Mouse (Mus musculus): ENCODE results near the gene Slc16a7. TPM values are rescaled to one million over a fixed set of nuclear protein-coding genes. Genes with fewer than 3 reads are reported as not detected.

Slc16a7 gene
- total and polyA plus RNA-seq, 2 experiments from 2014 or later: 9.1 to 19.6 TPM

GRCm38 (mm10) chr10:125213805-125214204, 175.5 kb downstream of the Slc16a7 start:
- Histone ChIP-seq H3K4me2 (ENCODE audit: low read depth, low read length, poor library complexity, severe bottlenecking) (no peak overlapping the region), H3K4me1 (ENCODE audit: insufficient read depth, low read length) (no peaks in the 10 kb centered on the region), H3K27me3 (ENCODE audit: insufficient read depth, low read length) (no peaks in the 10 kb centered on the region), H3K27ac (ENCODE audit: low read depth, low read length) (no peak overlapping the region), H3K4me3 (ENCODE audit: low read depth, low read length) (no peak overlapping the region), H3K36me3 (ENCODE audit: insufficient read depth, low read length) (no peaks in the 10 kb centered on the region), H3K9ac (replicated peaks; ENCODE audit: low read length, poor library complexity, severe bottlenecking) (no peak overlapping the region), H3K9me3 (ENCODE audit: low read length) (no peaks in the 10 kb centered on the region)
- whole genome bisulfite sequencing: 94% methylated on average over 3 of the region's 3 CpGs
- TF ChIP-seq CTCF (IDR thresholded peaks at IDR 0.05): no peak
- DNase-seq (ENCODE audit: low spot score) (no peak), ATAC-seq (ENCODE audit: low FRiP score) (no peak)

GRCm38 (mm10) chr10:125187544-125187943, 201.7 kb downstream of the Slc16a7 start:
- ATAC-seq (ENCODE audit: low FRiP score): no peak
- DNase-seq (ENCODE audit: low spot score): no peak
- Histone ChIP-seq H3K4me3 (ENCODE audit: low read depth, low read length) (no peak overlapping the region), H3K27me3 (ENCODE audit: insufficient read depth, low read length) (no peaks in the 10 kb centered on the region), H3K4me1 (ENCODE audit: insufficient read depth, low read length) (no peaks in the 10 kb centered on the region), H3K4me2 (ENCODE audit: low read depth, low read length, poor library complexity, severe bottlenecking) (no peak overlapping the region), H3K36me3 (ENCODE audit: insufficient read depth, low read length) (no peaks in the 10 kb centered on the region), H3K27ac (ENCODE audit: low read depth, low read length) (no peak overlapping the region), H3K9me3 (ENCODE audit: low read length) (no peaks in the 10 kb centered on the region), H3K9ac (replicated peaks; ENCODE audit: low read length, poor library complexity, severe bottlenecking) (no peak overlapping the region)
- TF ChIP-seq CTCF (IDR thresholded peaks at IDR 0.05): no peak
- WGBS: 83% methylated on average over 5 of the region's 5 CpGs

- no peak for ATAC-seq (ENCODE audit: low FRiP score)
- no peak overlapping the region for H3K27ac ChIP-seq (ENCODE audit: low read depth, low read length)
- no peaks in the 10 kb centered on the region for H3K36me3 ChIP-seq (ENCODE audit: insufficient read depth, low read length)
- DNase-seq (ENCODE audit: low spot score): no peak
- no peaks in the 10 kb centered on the region for H3K27me3 ChIP-seq (ENCODE audit: insufficient read depth, low read length)
- no peaks in the 10 kb centered on the region for H3K9me3 ChIP-seq (ENCODE audit: low read length)
- H3K4me3 ChIP-seq (ENCODE audit: low read depth, low read length): no peak overlapping the region
- WGBS: 87% methylated on average over 4 of the region's 4 CpGs
- TF ChIP-seq CTCF (IDR thresholded peaks at IDR 0.05): no peak
- no peak overlapping the region for H3K4me2 ChIP-seq (ENCODE audit: low read depth, low read length, poor library complexity, severe bottlenecking)
- no peak overlapping the region for H3K9ac ChIP-seq (replicated peaks; ENCODE audit: low read length, poor library complexity, severe bottlenecking)
- no peaks in the 10 kb centered on the region for H3K4me1 ChIP-seq (ENCODE audit: insufficient read depth, low read length)
Observed at GRCm38 (mm10) chr10:125185387-125185786, 203.9 kb downstream of the Slc16a7 start.

- no peak overlapping the region for H3K4me3 ChIP-seq (ENCODE audit: low read depth, low read length)
- H3K27ac ChIP-seq (ENCODE audit: low read depth, low read length): no peak overlapping the region
- WGBS: 25% methylated on average over 5 of the region's 5 CpGs
- no peaks in the 10 kb centered on the region for H3K9me3 ChIP-seq (ENCODE audit: low read length)
- H3K9ac ChIP-seq (replicated peaks; ENCODE audit: low read length, poor library complexity, severe bottlenecking): no peak overlapping the region
- H3K27me3 ChIP-seq (ENCODE audit: insufficient read depth, low read length): no peaks in the 10 kb centered on the region
- no peaks in the 10 kb centered on the region for H3K36me3 ChIP-seq (ENCODE audit: insufficient read depth, low read length)
- no peak for TF ChIP-seq CTCF (IDR thresholded peaks at IDR 0.05)
- no peaks in the 10 kb centered on the region for H3K4me1 ChIP-seq (ENCODE audit: insufficient read depth, low read length)
- DNase-seq (ENCODE audit: low spot score) (no peak), ATAC-seq (ENCODE audit: low FRiP score) (no peak)
- no peak overlapping the region for H3K4me2 ChIP-seq (ENCODE audit: low read depth, low read length, poor library complexity, severe bottlenecking)
Observed at GRCm38 (mm10) chr10:125184146-125184545, 205.1 kb downstream of the Slc16a7 start.

- H3K4me1 ChIP-seq (ENCODE audit: insufficient read depth, low read length): no peaks in the 10 kb centered on the region
- H3K9me3 ChIP-seq (ENCODE audit: low read length): no peaks in the 10 kb centered on the region
- no peaks in the 10 kb centered on the region for H3K36me3 ChIP-seq (ENCODE audit: insufficient read depth, low read length)
- H3K4me3 ChIP-seq (ENCODE audit: low read depth, low read length): no peak overlapping the region
- WGBS: 91% methylated on average over 3 of the region's 3 CpGs
- DNase-seq (ENCODE audit: low spot score) (no peak), ATAC-seq (ENCODE audit: low FRiP score) (no peak)
- no peak overlapping the region for H3K4me2 ChIP-seq (ENCODE audit: low read depth, low read length, poor library complexity, severe bottlenecking)
- no peak overlapping the region for H3K27ac ChIP-seq (ENCODE audit: low read depth, low read length)
- no peaks in the 10 kb centered on the region for H3K27me3 ChIP-seq (ENCODE audit: insufficient read depth, low read length)
- no peak for TF ChIP-seq CTCF (IDR thresholded peaks at IDR 0.05)
- no peak overlapping the region for H3K9ac ChIP-seq (replicated peaks; ENCODE audit: low read length, poor library complexity, severe bottlenecking)
Observed at GRCm38 (mm10) chr10:125182545-125182944, 206.7 kb downstream of the Slc16a7 start.

GRCm38 (mm10) chr10:125177782-125178181, 211.5 kb downstream of the Slc16a7 start:
- DNase-seq (ENCODE audit: low spot score) (no peak), ATAC-seq (ENCODE audit: low FRiP score) (no peak)
- no peak overlapping the region for H3K27ac ChIP-seq (ENCODE audit: low read depth, low read length)
- H3K9ac ChIP-seq (replicated peaks; ENCODE audit: low read length, poor library complexity, severe bottlenecking): no peak overlapping the region
- no peaks in the 10 kb centered on the region for H3K4me1 ChIP-seq (ENCODE audit: insufficient read depth, low read length)
- 71% methylated on average over 2 of the region's 2 CpGs for WGBS
- no peaks in the 10 kb centered on the region for H3K27me3 ChIP-seq (ENCODE audit: insufficient read depth, low read length)
- no peak for TF ChIP-seq CTCF (IDR thresholded peaks at IDR 0.05)
- H3K4me3 ChIP-seq (ENCODE audit: low read depth, low read length): no peak overlapping the region
- no peaks in the 10 kb centered on the region for H3K36me3 ChIP-seq (ENCODE audit: insufficient read depth, low read length)
- no peak overlapping the region for H3K4me2 ChIP-seq (ENCODE audit: low read depth, low read length, poor library complexity, severe bottlenecking)
- H3K9me3 ChIP-seq (ENCODE audit: low read length): no peaks in the 10 kb centered on the region
